Mouse (Mus musculus) hindbrain, embryonic 11.5 days (tissue): ENCODE measurements around the gene Naa25. TPM values are rescaled to one million over a fixed set of nuclear protein-coding genes. Genes with fewer than 3 reads are reported as not detected.
"Not testable (repeated sequence)": the region's sequence is repeated elsewhere in the genome, so short reads cannot be mapped to it uniquely, and the experiment has no call there.

ENCODE experiments used
- ATAC-seq: fragments of 200-750 bp; cut with Nextera tagmentation; 2 replicates; pipeline ENCODE4 v1.8.0; 2017; ENCODE audit warnings: mild to moderate bottlenecking, moderate TSS enrichment, moderate library complexity; ENCODE audit not compliant: low FRiP score
- DNase-seq: peaks from one replicate; pipeline ENCODE4 v3.0.0-alpha.2; 2015; ENCODE audit warnings: low spot score
- H3K27ac ChIP-seq: fragments of 300-500 bp; sonication (generic); 2 replicates; pipeline ENCODE4 v1.5.1; 2014; ENCODE audit warnings: mild to moderate bottlenecking, low read depth, low read length
- H3K27me3 ChIP-seq: fragments of 300-500 bp; sonication (generic); 2 replicates; pipeline ENCODE4 v1.6.1; 2014; ENCODE audit warnings: mild to moderate bottlenecking, low read length, moderate library complexity, mixed read lengths; ENCODE audit not compliant: control insufficient read depth, insufficient read depth
- H3K36me3 ChIP-seq: fragments of 300-500 bp; sonication (generic); 2 replicates; pipeline ENCODE4 v1.6.1; 2014; ENCODE audit warnings: mild to moderate bottlenecking, low read length, moderate library complexity, mixed read lengths; ENCODE audit not compliant: control insufficient read depth, insufficient read depth
- H3K4me1 ChIP-seq: fragments of 300-500 bp; sonication (generic); replicated peaks from 2 replicates; pipeline ENCODE4 v1.6.1; 2014; ENCODE audit warnings: low read length, mixed read lengths; ENCODE audit not compliant: control insufficient read depth, insufficient read depth
- H3K4me2 ChIP-seq: fragments of 300-500 bp; sonication (generic); replicated peaks from 2 replicates; pipeline ENCODE4 v1.6.1; 2014; ENCODE audit warnings: mild to moderate bottlenecking, low read depth, low read length
- H3K4me3 ChIP-seq: fragments of 300-500 bp; sonication (generic); 2 replicates; pipeline ENCODE4 v1.5.1; 2014; ENCODE audit warnings: low read depth, low read length
- H3K9ac ChIP-seq: fragments of 300-500 bp; sonication (generic); 2 replicates; pipeline ENCODE4 v1.6.1; 2014; ENCODE audit warnings: low read depth, low read length
- H3K9me3 ChIP-seq: fragments of 300-500 bp; sonication (generic); 2 replicates; pipeline ENCODE4 v1.6.1; 2016; ENCODE audit warnings: low read length; ENCODE audit not compliant: control insufficient read depth
- WGBS: fragments of 180-500 bp; shearing (Covaris S2); extraction: QIAGEN DNeasy Blood & Tissue Kit; methylation state at CpG from one replicate; pipeline ENCODE4 v1.1.7; 2014; 5-methylcytosine and 5-hydroxymethylcytosine counted together
- polyA plus RNA-seq: library from polyadenylated mRNA; unstranded; fragments of >200 nt; fragmentation: Nextera tagmentation; extraction: Ambion mirVana; gene quantifications from 2 replicates; pipeline ENCODE4 v1.2.1, GENCODE M21; 2014

Naa25 gene
- polyA plus RNA-seq, 1 experiment from 2014 or later: 48.9 TPM

DNA sequence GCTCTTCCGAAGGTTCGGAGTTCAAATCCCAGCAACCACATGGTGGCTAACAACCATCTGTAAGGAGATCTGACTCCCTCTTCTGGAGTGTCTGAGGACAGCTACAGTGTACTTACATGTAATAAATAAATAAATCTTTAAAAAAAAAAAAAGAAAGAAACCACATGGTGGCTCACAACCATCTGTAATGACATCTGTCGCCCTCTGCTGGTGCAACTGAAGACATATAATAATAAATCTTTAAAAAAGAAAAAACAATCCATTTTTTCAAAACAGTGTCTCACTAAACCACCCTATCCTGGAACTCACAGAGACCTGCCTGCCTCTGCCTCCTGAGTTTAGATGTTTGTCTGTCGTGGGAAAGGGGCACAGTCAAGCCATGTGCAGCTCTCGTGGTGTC, 20.8 kb upstream of the Naa25 start:
- DNase-seq: peak; percentile 40
- H3K4me3 ChIP-seq, H3K9me3 ChIP-seq, H3K9ac ChIP-seq, H3K27me3 ChIP-seq, H3K27ac ChIP-seq, H3K4me1 ChIP-seq, H3K4me2 ChIP-seq, ATAC-seq: not testable (repeated sequence)
- 77% methylated on average over 5 of the region's 5 CpGs for WGBS
- peaks cover 21% of the 10 kb centered on the region; the same call in 1 of the 2 replicates for H3K36me3 ChIP-seq

GRCm38 (mm10) chr5:121378678-121379256, 19.0 kb upstream of the Naa25 start:
- Histone ChIP-seq H3K27me3 (no peaks in the 10 kb centered on the region), H3K4me3 (no peak overlapping the region), H3K9me3 (peaks cover 4% of the 10 kb centered on the region; the same call in 1 of the 2 replicates), H3K9ac (no peak overlapping the region), H3K36me3 (peaks cover 23% of the 10 kb centered on the region; the same call in 1 of the 2 replicates), H3K4me2 (no peak overlapping the region), H3K27ac (no peak overlapping the region), H3K4me1 (no peaks in the 10 kb centered on the region)
- WGBS: 92% methylated on average over 13 of the region's 13 CpGs
- ATAC-seq (no peak), DNase-seq (no peak)

- Histone ChIP-seq H3K4me2 (no peak overlapping the region), H3K4me1 (no peaks in the 10 kb centered on the region), H3K9me3 (peaks cover 4% of the 10 kb centered on the region; the same call in 1 of the 2 replicates), H3K27me3 (no peaks in the 10 kb centered on the region), H3K36me3 (peaks cover 18% of the 10 kb centered on the region; the same call in 1 of the 2 replicates), H3K27ac (no peak overlapping the region), H3K4me3 (no peak overlapping the region), H3K9ac (no peak overlapping the region)
- ATAC-seq (no peak), DNase-seq (peak; percentile 26)
- whole genome bisulfite sequencing: 94% methylated on average over 2 of the region's 2 CpGs
These were observed 17.0 kb upstream of the Naa25 start for GRCm38 (mm10) chr5:121380692-121381091.

- WGBS: 66% methylated on average over 10 of the region's 10 CpGs
- Histone ChIP-seq H3K9ac (peak overlapping the region; percentile 77), H3K27ac (no peak overlapping the region), H3K27me3 (no peaks in the 10 kb centered on the region), H3K4me3 (peak overlapping the region; percentile 82), H3K36me3 (0 out of 2 replicates have a peak, but pooled peaks cover 8% of the 10 kb centered on the region), H3K9me3 (peaks cover 4% of the 10 kb centered on the region; the same call in 1 of the 2 replicates), H3K4me1 (no peaks in the 10 kb centered on the region), H3K4me2 (peak overlapping the region; percentile 50)
- DNase-seq (peak; percentile 19), ATAC-seq (no peak)
These were observed 13.6 kb upstream of the Naa25 start for GRCm38 (mm10) chr5:121383857-121384756.

DNA sequence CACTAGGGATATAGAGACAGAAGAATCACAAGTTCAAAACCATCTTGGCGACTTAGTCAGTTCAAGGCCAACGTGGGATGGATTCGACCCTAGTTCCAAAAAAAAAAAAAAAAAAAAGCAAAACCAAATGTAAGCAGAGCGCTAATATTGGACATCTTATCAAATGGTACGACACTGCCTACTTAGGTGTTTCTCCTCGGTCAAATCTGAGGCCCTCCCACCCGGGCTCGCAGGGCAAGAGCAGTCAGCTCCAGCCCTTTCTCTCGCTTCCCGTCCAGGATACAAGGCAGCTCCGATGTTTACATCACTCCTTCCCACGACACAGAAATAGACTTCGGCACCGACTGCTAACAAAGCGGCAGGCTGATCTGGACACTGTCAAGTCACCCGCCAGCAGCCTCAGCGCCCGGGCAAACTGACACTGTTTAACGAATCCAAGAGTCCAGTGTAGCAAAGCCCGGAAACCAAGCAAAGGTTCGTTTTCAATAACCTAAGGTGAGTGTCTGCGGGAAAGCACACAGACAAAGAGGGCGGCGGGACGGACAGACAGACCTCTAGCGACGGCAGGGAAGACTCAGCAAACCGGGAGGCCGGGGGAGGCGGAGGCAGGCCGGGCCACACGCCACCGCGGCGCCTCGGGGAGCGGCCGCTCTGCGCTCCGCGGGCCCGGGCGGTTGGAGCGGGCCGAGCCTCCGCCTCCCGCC, 12.8 kb upstream of the Naa25 start:
- H3K36me3 ChIP-seq: 0 out of 2 replicates have a peak, but pooled peaks cover 7% of the 10 kb centered on the region
- H3K9ac ChIP-seq: peak overlapping the region; percentile 77
- peak overlapping the region; percentile 82 for H3K4me3 ChIP-seq
- H3K27me3 ChIP-seq: no peaks in the 10 kb centered on the region
- H3K4me2 ChIP-seq: peak overlapping the region; percentile 50
- ATAC-seq: peak; percentile 75
- no peaks in the 10 kb centered on the region for H3K4me1 ChIP-seq
- 4% methylated on average over 45 of the region's 47 CpGs for WGBS
- peak overlapping the region; percentile 79 for H3K27ac ChIP-seq
- peak; percentile 75 for DNase-seq
- H3K9me3 ChIP-seq: peaks cover 4% of the 10 kb centered on the region; the same call in 1 of the 2 replicates

DNA sequence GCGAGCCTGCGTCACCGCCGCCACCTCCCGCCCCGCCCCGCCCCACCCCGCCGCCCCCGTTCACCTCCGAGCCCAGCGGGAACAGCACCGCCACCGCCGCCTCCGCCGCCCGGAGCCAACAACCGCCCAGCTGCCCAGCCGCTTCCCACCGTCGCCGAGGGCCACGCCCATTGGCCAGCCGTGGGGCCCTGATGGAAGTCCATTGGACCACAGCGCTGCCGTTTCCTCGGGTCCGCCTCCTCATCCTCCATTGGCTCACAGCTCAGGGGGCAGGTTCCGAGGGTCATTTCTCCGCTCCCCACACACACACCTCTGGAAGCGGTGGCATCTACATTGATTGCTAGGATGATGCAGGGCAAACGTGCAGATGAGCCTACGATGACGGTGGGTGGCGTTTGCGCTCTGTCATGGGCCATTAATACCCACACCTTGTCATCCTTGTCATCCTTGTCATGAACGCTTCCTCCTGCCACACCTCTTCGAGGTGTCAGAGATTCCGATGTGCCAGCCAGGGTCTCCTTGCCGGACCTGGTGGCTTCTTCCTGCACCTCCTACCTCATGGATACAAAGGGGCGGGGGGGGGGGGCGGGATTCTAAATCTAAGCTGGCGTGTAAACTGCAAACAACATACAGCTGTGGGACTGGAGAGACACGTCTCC, 12.1 kb upstream of the Naa25 start, which contains the start of gene Trafd1:
Gene Trafd1, minus strand, starts transcription at position 172 of the 659 bp plus-strand sequence.
- Histone ChIP-seq H3K4me1 (no peaks in the 10 kb centered on the region), H3K9me3 (peaks cover 4% of the 10 kb centered on the region; the same call in 1 of the 2 replicates), H3K27ac (peak within 1 kb of the TSS; percentile 79), H3K36me3 (0 out of 2 replicates have a peak, but pooled peaks cover 7% of the 10 kb centered on the region), H3K9ac (peak within 1 kb of the TSS; percentile 77), H3K27me3 (no peaks in the 10 kb centered on the region), H3K4me3 (peak within 1 kb of the TSS; percentile 82), H3K4me2 (peak within 1 kb of the TSS; percentile 50)
- DNase-seq: peak; percentile 94
- under 1% methylated on average over 32 of the region's 45 CpGs for WGBS
- peak; percentile 95 for ATAC-seq

- H3K4me3 ChIP-seq: peak overlapping the region; percentile 82
- no peaks in the 10 kb centered on the region for H3K27me3 ChIP-seq
- no peak overlapping the region for H3K9ac ChIP-seq
- no peaks in the 10 kb centered on the region for H3K9me3 ChIP-seq
- 0 out of 2 replicates have a peak, but pooled peaks cover 7% of the 10 kb centered on the region for H3K36me3 ChIP-seq
- ATAC-seq: no peak
- peak overlapping the region; percentile 50 for H3K4me2 ChIP-seq
- 39% methylated on average over 22 of the region's 22 CpGs for WGBS
- no peaks in the 10 kb centered on the region for H3K4me1 ChIP-seq
- no peak for DNase-seq
- no peak overlapping the region for H3K27ac ChIP-seq
These were observed 11.4 kb upstream of the Naa25 start for GRCm38 (mm10) chr5:121386120-121386909.
